In genomic region chr11:103688980-103689378, GRCm38 (mm10) we compare ENCODE assay signal across 19 mouse cellular contexts. TPM values are rescaled to one million over a fixed set of nuclear protein-coding genes. Genes with fewer than 3 reads are reported as not detected.
DNase-seq lines count a peak whose midpoint lies in the region; ATAC-seq and TF ChIP-seq lines count a peak whose summit lies in the region.
"Had no signal": no experiment of that assay in that cellular context is flagged by ENCODE, and none has a peak within 500 bp of the region (broad histone marks: within the 10 kb centered on the region; RNA-seq: fewer than 3 reads in every experiment).

No protein-coding gene starts in this region.

- no peaks in the 10 kb centered on the region for H3K27me3 ChIP-seq in heart, embryonic 16.5 days (ENCODE audit: control insufficient read depth, insufficient read depth, low read length)
- H3K27me3 ChIP-seq in CH12.LX (replicated peaks) = no peaks in the 10 kb centered on the region
- no peaks in the 10 kb centered on the region for H3K27me3 ChIP-seq in hindbrain, embryonic 14.5 days (ENCODE audit: control insufficient read depth, insufficient read depth, low read length)
- H3K27me3 ChIP-seq: midbrain, embryonic 15.5 days; neural tube, embryonic 12.5 days had no signal

- TF ChIP-seq RAD21 in CH12.LX (IDR thresholded peaks at IDR 0.05; ENCODE audit: low read depth, low read length) = no peak

- no peak overlapping the region for H3K9ac ChIP-seq in heart, embryonic 16.5 days (ENCODE audit: low read length)
- H3K9ac ChIP-seq in CH12.LX (ENCODE audit: insufficient read depth, low read depth) = no peak overlapping the region
- H3K9ac ChIP-seq in hindbrain, embryonic 14.5 days = no peak overlapping the region
- H3K9ac ChIP-seq: forebrain, postnatal 0 days; midbrain, embryonic 15.5 days; neural tube, embryonic 12.5 days had no signal

- no peak for TF ChIP-seq CTCF in CH12.LX (conservative IDR thresholded peaks at IDR 0.05 in 1 of 2, IDR thresholded peaks at IDR 0.05 in 1 of 2; ENCODE audit: low read depth in 2 of 2, low read length in 2 of 2)

- intact Hi-C loops in heart, postnatal 25 days (cut with DNase I) = no loop called here

- no peak for TF ChIP-seq POLR2A in CH12.LX (IDR thresholded peaks at IDR 0.05; ENCODE audit: low read depth, low read length)

- peak overlapping the region; percentile 80 for H3K27ac ChIP-seq in heart, embryonic 16.5 days (ENCODE audit: low read length)
- no peak overlapping the region for H3K27ac ChIP-seq in CH12.LX (ENCODE audit: insufficient read depth, low read depth)
- H3K27ac ChIP-seq in hindbrain, embryonic 14.5 days = no peak overlapping the region
- H3K27ac ChIP-seq: left cerebral cortex, adult 2 months; midbrain, embryonic 15.5 days; neural tube, embryonic 12.5 days had no signal

- no peak for TF ChIP-seq EP300 in CH12.LX (IDR thresholded peaks at IDR 0.05; ENCODE audit: low read length)

- H3K4me2 ChIP-seq in heart, embryonic 16.5 days (ENCODE audit: low read depth, low read length) = no peak overlapping the region
- no peak overlapping the region for H3K4me2 ChIP-seq in CH12.LX (ENCODE audit: insufficient read depth, low read depth, poor library complexity, severe bottlenecking)
- no peak overlapping the region for H3K4me2 ChIP-seq in hindbrain, embryonic 14.5 days (replicated peaks)
- H3K4me2 ChIP-seq: liver, embryonic 11.5 days; midbrain, embryonic 15.5 days; neural tube, embryonic 12.5 days had no signal

- 28% methylated on average over 3 of the region's 3 CpGs for WGBS in heart, embryonic 16.5 days
- WGBS in hindbrain, embryonic 14.5 days = 41% methylated on average over 3 of the region's 3 CpGs

- in situ Hi-C loops in CH12.LX (cut with MboI; ENCODE audit: low pct_ligation_motif_present, low pct_unique_long_range_greater_than_20kb, low sequenced_read_pairs) = no loop called here

- H3K4me3 ChIP-seq in heart, embryonic 16.5 days (ENCODE audit: low read length) = no peak overlapping the region
- no peak overlapping the region for H3K4me3 ChIP-seq in CH12.LX (replicated peaks in 1 of 3; ENCODE audit: low read depth in 2 of 3, low read length in 2 of 3, poor library complexity in 1 of 3)
- no peak overlapping the region for H3K4me3 ChIP-seq in hindbrain, embryonic 14.5 days (replicated peaks; ENCODE audit: low read length)
- H3K4me3 ChIP-seq: left cerebral cortex, adult 2 months; midbrain, embryonic 15.5 days; neural tube, embryonic 12.5 days had no signal

- dilution Hi-C loops in CH12.LX (cut with MboI; ENCODE audit: extremely low pct_ligation_motif_present, extremely low pct_unique_long_range_greater_than_20kb, low sequenced_read_pairs) = no loop called here

- no peak for DNase-seq in heart, postnatal 25 days (ENCODE audit: low spot score)
- peak; percentile 74 for DNase-seq in 3T3-L1 (ENCODE audit: low read depth, low spot score)
- DNase-seq in CH12.LX (ENCODE audit: extremely low read depth) = peak; percentile 29
- no peak for DNase-seq in hindbrain, embryonic 14.5 days (ENCODE audit: low spot score)
- no peak for DNase-seq in gastrocnemius, postnatal 25 days
- DNase-seq: cerebellum, adult 11 months; forebrain, postnatal 0 days; gastrocnemius, postnatal 36 days; spleen, adult 18-20 months had no signal

- H3K36me3 ChIP-seq in heart, embryonic 16.5 days (ENCODE audit: control insufficient read depth, insufficient read depth) = peaks cover 10% of the 10 kb centered on the region
- peaks cover 44 to 85% of the 10 kb centered on the region in 2 experiments for H3K36me3 ChIP-seq in CH12.LX (replicated peaks in 1 of 2; ENCODE audit: control insufficient read depth in 1 of 2, insufficient read depth in 1 of 2, low read length in 1 of 2)
- H3K36me3 ChIP-seq in hindbrain, embryonic 14.5 days (replicated peaks; ENCODE audit: control insufficient read depth, insufficient read depth) = peaks cover 47% of the 10 kb centered on the region

- peaks cover 49% of the 10 kb centered on the region for H3K4me1 ChIP-seq in heart, embryonic 16.5 days (ENCODE audit: control insufficient read depth, insufficient read depth, low read length)
- H3K4me1 ChIP-seq in CH12.LX (ENCODE audit: control insufficient read depth in 1 of 2, insufficient read depth in 2 of 2) = peaks cover 3 to 29% of the 10 kb centered on the region in 2 experiments; a peak in 3 of 4 replicates
- H3K4me1 ChIP-seq in hindbrain, embryonic 14.5 days (replicated peaks; ENCODE audit: control insufficient read depth, insufficient read depth, low read length) = no peaks in the 10 kb centered on the region; the same call in 1 of the 2 replicates
- H3K4me1 ChIP-seq: neural tube, embryonic 12.5 days had no signal

- H3K79me2 ChIP-seq in CH12.LX (replicated peaks; ENCODE audit: control insufficient read depth, extremely low read depth, insufficient read depth, poor library complexity, severe bottlenecking) = peaks cover 36% of the 10 kb centered on the region

- ATAC-seq in heart, embryonic 16.5 days (replicated peaks; ENCODE audit: extremely low read depth, insufficient read depth, low FRiP score) = no peak
- 0 out of 2 replicates have a peak, but pooled peaks have one; percentile 13 for ATAC-seq in common myeloid progenitor, adult 5-6 weeks (replicated peaks; ENCODE audit: low read depth, poor library complexity, severe bottlenecking)
- ATAC-seq in hindbrain, embryonic 14.5 days (ENCODE audit: low FRiP score) = no peak
- ATAC-seq in megakaryocyte-erythroid progenitor cell, adult 5-6 weeks (replicated peaks; ENCODE audit: low FRiP score, low TSS enrichment, poor library complexity, severe bottlenecking) = no peak
- ATAC-seq: forebrain, postnatal 0 days; midbrain, embryonic 15.5 days had no signal

- no peaks in the 10 kb centered on the region for H3K9me3 ChIP-seq in heart, embryonic 16.5 days (replicated peaks; ENCODE audit: control insufficient read depth, low read length)
- no peaks in the 10 kb centered on the region for H3K9me3 ChIP-seq in CH12.LX (replicated peaks; ENCODE audit: low read length)
- H3K9me3 ChIP-seq in hindbrain, embryonic 14.5 days (ENCODE audit: control insufficient read depth, low read length) = no peaks in the 10 kb centered on the region
- H3K9me3 ChIP-seq: midbrain, embryonic 15.5 days; neural tube, embryonic 12.5 days had no signal

TF ChIP-seq in CH12.LX, 34 proteins besides CTCF, POLR2A, EP300 and RAD21:
- no peak for TF ChIP-seq UBTF (IDR thresholded peaks at IDR 0.05; ENCODE audit: low read depth, low read length)
- 0 out of 2 replicates have a peak, but pooled peaks have one; percentile 6 for TF ChIP-seq MAFK (IDR thresholded peaks at IDR 0.05; ENCODE audit: insufficient replicate concordance, low read length)

RNA-seq across cellular contexts. Expression of gene Gosr2, which starts 8.7 kb away (rescaled TPM):
- polyA plus RNA-seq in heart, embryonic 16.5 days (2015; fragmentation: Nextera tagmentation; extraction: Ambion mirVana) = 61.5 and 62.0 TPM in 2 replicates
- 10 to 100 TPM; 39.2 to 39.3 TPM for total RNA-seq in heart, postnatal 25 days (2021)
- total RNA-seq in CH12.LX (2012; rRNA removed) (93.7 and 109 TPM in 2 replicates), CH12.LX (2014; rRNA removed) (106 and 108 TPM in 2 replicates)
- polyA plus RNA-seq in CH12.LX (2012; ENCODE audit: insufficient read length, low read depth) = 107 and 109 TPM in 2 replicates
- total RNA-seq in common myeloid progenitor, adult 5-6 weeks (2017) = 35.9 and 42.9 TPM in 2 replicates
- polyA plus RNA-seq in hindbrain, embryonic 14.5 days (2014; fragmentation: Nextera tagmentation; extraction: Ambion mirVana) = 93.0 and 97.6 TPM in 2 replicates
- 36.1 and 46.9 TPM in 2 replicates for total RNA-seq in megakaryocyte-erythroid progenitor cell, adult 5-6 weeks (2014; fragmentation: Nextera tagmentation)
- 37.8 and 44.2 TPM in 2 replicates for total RNA-seq in megakaryocyte-erythroid progenitor cell, adult 5-6 weeks (2017)
- total RNA-seq in gastrocnemius, postnatal 25 days (2021) = 10 to 100 TPM; 38.9 to 40.4 TPM

RNA-seq across cellular contexts. Expression of gene Rprml, which starts 39.6 kb away (rescaled TPM):
- not detected in 2 replicates for polyA plus RNA-seq in heart, embryonic 16.5 days (2015; fragmentation: Nextera tagmentation; extraction: Ambion mirVana)
- not detected for total RNA-seq in heart, postnatal 25 days (2021)
- not detected in 2 replicates for total RNA-seq in CH12.LX (2012; rRNA removed)
- total RNA-seq in CH12.LX (2014; rRNA removed) = not detected in 2 replicates
- polyA plus RNA-seq in CH12.LX (2012; ENCODE audit: insufficient read length, low read depth) = not detected in 2 replicates
- not detected in 2 replicates for total RNA-seq in common myeloid progenitor, adult 5-6 weeks (2017)
- polyA plus RNA-seq in hindbrain, embryonic 14.5 days (2014; fragmentation: Nextera tagmentation; extraction: Ambion mirVana) = 0.35 TPM in 1 of 2 replicates, not detected in the other
- total RNA-seq in megakaryocyte-erythroid progenitor cell, adult 5-6 weeks (2014; fragmentation: Nextera tagmentation) = not detected in 2 replicates
- not detected in 2 replicates for total RNA-seq in megakaryocyte-erythroid progenitor cell, adult 5-6 weeks (2017)
- not detected for total RNA-seq in gastrocnemius, postnatal 25 days (2021)
- total RNA-seq: gastrocnemius, postnatal 36 days had no signal
- polyA plus RNA-seq: liver, embryonic 11.5 days; lung, embryonic 16.5 days; neural tube, embryonic 12.5 days had no signal

RNA-seq across cellular contexts. Expression of gene Lyzl6, which starts 50.3 kb away (rescaled TPM):
- not detected in 2 replicates for polyA plus RNA-seq in heart, embryonic 16.5 days (2015; fragmentation: Nextera tagmentation; extraction: Ambion mirVana)
- total RNA-seq in heart, postnatal 25 days (2021) = not detected
- total RNA-seq in CH12.LX (2012; rRNA removed) (not detected in 2 replicates), CH12.LX (2014; rRNA removed) (not detected in 2 replicates)
- polyA plus RNA-seq in CH12.LX (2012; ENCODE audit: insufficient read length, low read depth) = not detected in 2 replicates
- not detected in 2 replicates for total RNA-seq in common myeloid progenitor, adult 5-6 weeks (2017)
- polyA plus RNA-seq in hindbrain, embryonic 14.5 days (2014; fragmentation: Nextera tagmentation; extraction: Ambion mirVana) = not detected in 2 replicates
- not detected in 2 replicates for total RNA-seq in megakaryocyte-erythroid progenitor cell, adult 5-6 weeks (2014; fragmentation: Nextera tagmentation)
- not detected in 2 replicates for total RNA-seq in megakaryocyte-erythroid progenitor cell, adult 5-6 weeks (2017)
- total RNA-seq in gastrocnemius, postnatal 25 days (2021) = not detected
- total RNA-seq: adrenal gland, adult 18-20 months; forebrain, postnatal 0 days; gastrocnemius, postnatal 36 days; layer of hippocampus, adult 18-20 months; left cerebral cortex, adult 2 months had no signal
- polyA plus RNA-seq: forebrain, postnatal 0 days; liver, embryonic 11.5 days; lung, embryonic 16.5 days; midbrain, embryonic 15.5 days; neural tube, embryonic 12.5 days had no signal

Comparison
In these comparisons a context has a peak if more than half of its experiments do, and no peak if none do; other contexts are left out.
1. DNase-seq: peak in 3T3-L1 (single experiment) and CH12.LX (single experiment); none in heart, postnatal 25 days (single experiment), hindbrain, embryonic 14.5 days (single experiment) and gastrocnemius, postnatal 25 days (single experiment).